22 mouse cellular contexts compared by ENCODE assay signal in the genomic region with DNA sequence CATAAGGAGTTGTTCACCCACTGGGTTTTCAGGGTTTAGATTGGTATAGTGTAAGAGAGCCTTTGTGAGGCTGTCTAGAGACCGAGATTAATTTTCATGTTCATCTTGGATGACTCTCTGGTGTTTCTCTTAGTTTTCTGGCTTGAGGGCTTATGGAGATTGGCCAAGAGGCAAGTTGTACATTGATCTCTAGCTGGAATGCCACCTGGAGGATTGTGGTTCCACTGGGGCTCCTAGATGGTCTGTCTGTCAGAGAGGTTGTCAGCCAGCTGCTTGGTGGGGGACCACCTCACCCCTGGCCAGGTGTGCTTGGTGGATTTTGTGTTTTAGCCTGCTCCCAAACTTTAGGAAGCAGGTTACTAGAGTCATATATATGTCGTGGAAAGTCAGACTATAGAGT.
"Had no signal": no experiment of that assay in that cellular context is flagged by ENCODE, and none has a peak within 500 bp of the region (broad histone marks: within the 10 kb centered on the region; RNA-seq: fewer than 3 reads in every experiment).

No protein-coding gene starts in this region.

- H3K9me3 ChIP-seq: heart, embryonic 13.5 days; heart, embryonic 15.5 days; hindbrain, embryonic 12.5 days; kidney, embryonic 15.5 days; limb, embryonic 13.5 days; limb, embryonic 15.5 days; liver, embryonic 12.5 days had no signal

- ATAC-seq: hindbrain, embryonic 16.5 days; intestine, embryonic 16.5 days; liver, embryonic 12.5 days had no signal

- H3K9ac ChIP-seq: heart, embryonic 13.5 days; heart, embryonic 15.5 days; hindbrain, embryonic 12.5 days; hindbrain, embryonic 14.5 days; kidney, embryonic 15.5 days; limb, embryonic 13.5 days; limb, embryonic 15.5 days; liver, embryonic 12.5 days; liver, embryonic 14.5 days had no signal

- DNase-seq: gastrocnemius, postnatal 14 days; gastrocnemius, postnatal 36 days; heart, adult 2 months; heart, postnatal 14 days; heart, postnatal 36 days; kidney, adult 8-10 months; kidney, postnatal 10 days; layer of hippocampus, adult 9-11 months; layer of hippocampus, postnatal 36 days; left cerebral cortex, postnatal 4 days had no signal

- H3K27me3 ChIP-seq: heart, embryonic 13.5 days; heart, embryonic 15.5 days; hindbrain, embryonic 12.5 days; kidney, embryonic 15.5 days; limb, embryonic 13.5 days; limb, embryonic 15.5 days; liver, embryonic 12.5 days had no signal

- H3K4me2 ChIP-seq: heart, embryonic 11.5 days; heart, embryonic 13.5 days; heart, embryonic 15.5 days; hindbrain, embryonic 12.5 days; hindbrain, embryonic 14.5 days; kidney, embryonic 15.5 days; limb, embryonic 13.5 days; limb, embryonic 15.5 days; liver, embryonic 12.5 days had no signal

- H3K36me3 ChIP-seq: heart, embryonic 13.5 days; heart, embryonic 15.5 days; hindbrain, embryonic 12.5 days; kidney, embryonic 15.5 days; limb, embryonic 13.5 days; limb, embryonic 15.5 days; liver, embryonic 12.5 days had no signal

- H3K27ac ChIP-seq: heart, adult 2 months; heart, embryonic 13.5 days; heart, embryonic 15.5 days; hindbrain, embryonic 12.5 days; hindbrain, embryonic 14.5 days; kidney, embryonic 15.5 days; limb, embryonic 13.5 days; limb, embryonic 15.5 days; liver, embryonic 12.5 days; liver, embryonic 14.5 days had no signal

- H3K4me3 ChIP-seq: heart, adult 2 months; heart, embryonic 13.5 days; heart, embryonic 15.5 days; hindbrain, embryonic 12.5 days; kidney, embryonic 15.5 days; limb, embryonic 13.5 days; limb, embryonic 15.5 days; liver, embryonic 12.5 days had no signal
